Mouse (Mus musculus) right cerebral cortex, adult 18-20 months (tissue): Measurements from ENCODE around the gene Palld.

Experiments used
- DNase-seq: peaks from one replicate; pipeline ENCODE4 v3.0.0; 2022; ENCODE audit warnings: mixed read lengths

Palld gene

DNA sequence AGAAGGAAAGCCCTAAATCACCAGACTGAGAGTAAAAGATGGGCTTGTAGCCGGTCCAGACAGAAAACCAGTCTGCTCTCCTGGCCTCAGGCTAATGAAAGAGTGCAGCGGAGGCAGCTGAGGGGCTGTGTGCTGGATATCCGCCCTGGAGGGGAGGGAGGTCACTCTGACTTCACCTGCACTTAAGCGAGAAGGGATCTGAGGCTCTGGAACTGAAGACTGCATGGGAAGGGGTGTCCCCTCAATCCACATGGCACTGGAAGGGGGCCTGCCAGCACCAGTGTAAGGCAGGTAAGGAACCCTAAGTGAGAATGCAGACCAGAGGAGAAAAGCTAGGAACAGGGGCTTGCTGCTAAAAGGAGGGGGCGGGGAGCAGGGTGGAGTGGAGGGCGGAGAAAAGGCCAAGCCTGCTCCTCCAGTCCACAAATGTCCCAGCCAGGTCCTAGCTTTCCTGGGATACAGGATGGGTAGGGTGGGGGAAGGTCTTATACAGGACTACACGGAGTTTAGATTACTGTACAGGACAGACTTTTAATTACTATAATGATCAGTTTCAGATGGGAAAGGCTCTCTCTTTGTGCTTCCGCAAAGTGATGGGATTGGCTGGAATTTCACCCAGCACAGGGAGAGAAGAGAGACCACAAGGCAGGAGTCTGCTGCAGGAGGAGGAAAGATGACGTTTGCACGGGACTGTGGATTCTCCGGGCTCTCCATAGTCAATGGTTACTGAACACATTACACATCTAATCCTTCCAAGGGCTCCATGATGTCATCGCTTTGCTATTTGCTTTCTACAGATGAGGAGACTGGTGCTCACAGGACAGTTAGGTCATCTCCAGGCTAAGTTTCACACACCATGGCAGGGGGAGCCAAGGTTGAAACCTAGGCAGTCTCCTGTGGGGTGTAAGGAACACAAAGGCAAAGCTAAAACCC is 278.7 kb downstream of the Palld start:
- DNase-seq, result no peak

DNA sequence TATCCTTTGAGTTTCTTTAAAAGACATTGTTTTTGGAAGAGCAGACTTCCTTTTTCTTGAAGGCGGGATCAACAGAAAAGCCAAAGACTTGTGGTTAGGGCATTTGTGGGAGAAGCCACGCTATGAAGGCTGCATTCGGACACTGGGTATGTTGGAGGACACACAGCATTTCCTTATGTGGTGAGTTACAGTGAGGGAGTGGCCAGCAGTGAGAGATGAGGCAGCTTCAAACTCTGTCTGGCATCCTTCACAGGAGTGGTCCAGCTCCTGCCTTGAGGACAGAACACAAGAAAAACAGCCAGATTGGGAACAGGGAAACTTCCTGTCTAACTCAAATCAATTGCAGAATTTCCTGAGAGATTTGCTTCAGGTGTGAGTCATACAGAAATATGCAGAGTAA is 281.2 kb downstream of the Palld start:
- no peak for DNase-seq

GRCm38 (mm10) chr8:61617651-61618050 is 284.8 kb downstream of the Palld start:
- no peak for DNase-seq

- DNase-seq, result no peak
Measured at GRCm38 (mm10) chr8:61617049-61617448, 285.4 kb downstream of the Palld start.

GRCm38 (mm10) chr8:61615711-61616697 is 286.5 kb downstream of the Palld start:
- no peak for DNase-seq

GRCm38 (mm10) chr8:61611741-61612140 is 290.7 kb downstream of the Palld start:
- no peak for DNase-seq

- DNase-seq, result no peak
Measured at GRCm38 (mm10) chr8:61611077-61611476, 291.4 kb downstream of the Palld start.

DNA sequence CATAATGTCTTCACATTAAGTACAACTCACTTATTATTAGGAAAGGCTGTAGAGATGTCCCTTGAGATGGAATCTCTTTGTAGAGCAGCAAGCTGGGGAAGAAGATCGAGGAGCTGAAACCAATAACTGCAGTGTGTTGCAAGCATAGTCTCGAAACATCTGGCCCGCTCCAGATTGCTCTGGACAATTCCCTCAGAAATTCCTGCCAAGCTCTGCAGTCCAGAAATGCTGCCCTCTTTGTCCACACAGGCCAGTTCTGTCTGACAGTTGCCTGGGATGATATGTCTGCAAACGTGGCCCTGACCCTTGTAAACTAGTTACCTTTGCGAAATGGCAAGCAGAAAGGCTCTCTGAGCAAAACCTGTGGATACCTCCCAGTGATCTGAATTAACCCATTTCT is 291.9 kb downstream of the Palld start:
- no peak for DNase-seq

DNA sequence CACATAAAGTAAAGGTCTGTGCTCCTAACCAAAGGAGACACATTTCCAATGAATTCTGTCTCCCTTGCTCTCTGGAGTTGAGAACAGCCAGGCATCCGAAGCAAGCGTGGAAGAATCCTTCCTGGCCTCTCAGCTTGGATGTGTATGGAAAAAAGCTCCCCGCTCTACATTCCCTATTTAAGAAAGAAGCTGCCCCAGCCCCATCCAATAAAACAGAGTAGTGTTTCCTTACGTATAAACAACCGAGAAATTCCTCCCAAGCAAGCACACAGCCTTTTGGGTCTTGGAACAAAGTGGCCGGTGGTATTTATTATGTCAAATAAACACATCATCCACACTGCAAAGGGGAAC is 295.1 kb downstream of the Palld start:
- no peak for DNase-seq

DNA sequence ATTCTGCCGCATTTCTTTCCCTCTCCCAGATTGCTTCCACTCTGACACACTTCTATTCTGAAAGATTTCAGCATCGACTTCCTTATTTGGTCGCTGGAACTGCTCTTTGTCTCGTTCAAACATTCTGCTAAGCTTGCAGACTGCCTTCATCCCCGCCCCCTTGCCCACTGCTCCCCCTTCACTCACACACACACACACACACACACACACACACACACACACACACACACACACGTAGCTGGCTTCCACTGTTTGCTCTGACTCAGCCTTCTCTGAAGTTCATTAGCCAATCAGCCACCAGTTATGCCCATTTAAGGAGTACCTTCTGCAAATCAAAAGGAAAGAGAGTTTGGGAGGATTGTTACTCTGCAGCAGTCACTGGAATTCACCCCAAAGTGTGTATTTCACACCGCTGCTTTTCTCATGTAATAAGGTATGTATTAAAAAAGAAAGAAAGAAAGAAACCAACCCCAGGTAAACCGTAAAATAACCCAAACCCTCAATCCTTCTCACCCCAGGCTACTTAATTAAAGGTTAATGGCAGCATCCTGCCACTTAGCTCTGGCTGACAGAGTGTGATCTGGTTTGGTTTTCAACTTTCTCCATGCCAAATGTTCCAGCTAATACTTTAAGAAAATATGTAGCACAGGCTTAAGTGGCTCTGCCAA is 295.6 kb downstream of the Palld start:
- DNase-seq, result peak; percentile 53

DNA sequence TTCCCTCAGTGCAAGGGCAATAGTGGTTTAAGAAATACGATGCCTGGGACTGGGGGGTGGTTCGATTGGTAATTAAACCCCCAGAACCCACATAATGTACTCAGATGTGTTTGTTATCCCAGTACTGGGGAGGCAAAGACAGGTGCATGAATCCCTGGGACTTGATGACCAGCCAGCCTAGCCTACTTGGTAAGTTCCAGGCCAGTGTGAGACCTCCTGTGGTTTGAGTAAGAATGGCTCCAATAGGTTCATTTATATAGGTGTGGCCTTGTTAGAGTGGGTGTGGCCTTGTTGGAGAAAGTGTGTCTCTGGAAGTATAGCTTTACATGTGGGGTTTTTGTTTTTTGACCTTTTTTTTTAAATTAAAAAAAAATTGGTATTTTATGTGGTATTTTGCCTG is 297.6 kb downstream of the Palld start:
- DNase-seq, result no peak

DNA sequence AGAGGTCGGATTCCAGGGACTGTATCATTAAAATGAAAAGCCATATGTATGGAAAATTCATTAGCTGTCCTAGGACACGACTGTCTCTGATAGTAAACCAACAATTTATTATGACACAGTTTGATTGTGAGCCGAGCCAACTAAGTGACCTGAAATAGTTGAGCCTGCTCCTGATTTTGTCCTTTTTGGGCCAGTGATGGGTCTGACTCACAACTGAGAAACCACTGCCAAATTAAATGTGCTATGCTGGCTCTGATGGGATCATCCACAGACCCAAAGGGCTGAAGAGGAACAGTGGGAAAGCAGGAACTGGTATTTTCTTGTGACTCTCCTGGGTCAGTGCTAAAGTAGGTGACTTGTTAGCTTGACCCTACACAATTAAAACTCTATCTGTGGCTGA is 305.6 kb downstream of the Palld start:
- DNase-seq, result no peak

DNA sequence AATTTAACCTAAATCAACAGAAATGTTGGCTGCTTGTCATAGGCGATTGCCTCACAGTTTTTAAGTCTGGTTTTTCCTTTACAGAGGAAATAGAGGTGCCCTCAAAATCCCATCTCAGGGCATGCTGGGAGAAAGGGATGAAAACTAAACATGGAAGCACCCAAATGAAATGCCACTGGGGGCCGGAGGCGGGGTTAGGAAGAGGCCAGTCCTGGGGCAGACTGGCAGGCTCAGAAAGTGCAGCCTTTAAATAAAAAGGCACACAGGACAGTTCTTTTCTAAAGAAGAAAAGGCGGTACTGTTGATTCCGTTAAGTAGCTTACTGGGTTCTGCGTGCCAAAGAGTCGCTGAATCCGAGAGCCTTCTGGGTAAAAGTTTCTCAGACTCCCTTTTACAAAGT is 311.0 kb downstream of the Palld start:
- DNase-seq, result no peak

GRCm38 (mm10) chr8:61590551-61591431 is 311.7 kb downstream of the Palld start:
- peak; percentile 35 for DNase-seq

DNA sequence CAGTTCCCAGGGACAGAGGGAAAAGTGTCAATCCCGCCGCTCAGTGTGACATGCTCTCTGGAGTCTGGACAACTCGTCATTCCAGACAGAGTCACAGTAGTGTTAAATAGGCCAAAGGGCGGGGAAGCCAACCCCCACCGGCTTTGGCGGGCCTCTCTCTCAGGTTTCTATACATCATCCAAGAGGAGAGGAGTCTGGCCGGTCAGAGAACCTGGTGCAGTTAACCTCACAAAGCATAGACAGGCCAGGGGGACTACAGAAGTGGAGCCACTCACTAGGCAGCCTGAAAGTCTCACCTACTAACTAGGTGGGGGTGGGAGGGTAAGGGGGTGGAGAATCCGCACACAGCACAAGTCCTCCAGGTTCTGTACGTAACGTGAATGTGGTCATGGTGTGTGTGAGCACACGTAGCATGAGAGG is 312.5 kb downstream of the Palld start:
- no peak for DNase-seq

- DNase-seq, result no peak
Measured at GRCm38 (mm10) chr8:61588336-61588735, 314.2 kb downstream of the Palld start.

DNA sequence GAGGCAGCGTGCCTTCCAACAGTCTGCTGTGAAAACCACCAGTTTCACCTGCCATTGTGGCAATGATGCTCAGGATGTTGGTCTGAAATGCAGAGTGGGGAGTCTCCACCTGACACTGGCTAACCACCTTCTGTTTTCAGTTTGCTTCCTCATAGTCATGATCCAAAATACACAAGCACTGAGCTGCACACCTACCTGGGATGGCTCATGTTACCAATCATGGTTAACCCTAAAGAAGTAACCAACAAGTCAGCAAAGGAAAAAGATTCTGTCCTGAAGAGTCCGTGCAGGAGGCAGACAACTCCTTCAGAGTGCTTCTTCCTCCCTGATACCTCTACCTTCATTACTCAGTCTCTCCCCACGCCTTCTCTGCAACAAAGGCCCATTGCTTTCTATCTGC is 314.8 kb downstream of the Palld start:
- DNase-seq, result no peak

GRCm38 (mm10) chr8:61586529-61586928 is 316.0 kb downstream of the Palld start:
- DNase-seq, result no peak

DNA sequence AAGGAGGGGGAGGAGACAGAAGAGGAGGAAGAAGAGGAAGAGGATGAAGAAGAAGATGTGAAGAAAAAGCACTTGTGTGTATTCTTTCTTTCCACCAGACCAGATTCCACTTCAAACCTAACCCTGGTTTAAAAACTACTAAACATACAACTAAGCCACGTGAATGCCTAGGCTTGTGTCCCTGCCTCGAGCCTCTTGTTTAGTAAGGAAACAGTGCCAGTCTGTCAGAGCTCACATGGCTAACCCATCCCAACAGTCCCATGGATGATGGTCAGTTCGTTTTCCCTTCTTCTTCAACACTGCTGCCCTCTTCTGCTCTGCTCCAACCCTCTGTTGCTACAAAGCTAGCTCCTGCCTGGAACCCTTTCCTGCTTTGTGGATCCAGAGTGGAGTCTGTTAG is 316.7 kb downstream of the Palld start:
- DNase-seq, result no peak

DNA sequence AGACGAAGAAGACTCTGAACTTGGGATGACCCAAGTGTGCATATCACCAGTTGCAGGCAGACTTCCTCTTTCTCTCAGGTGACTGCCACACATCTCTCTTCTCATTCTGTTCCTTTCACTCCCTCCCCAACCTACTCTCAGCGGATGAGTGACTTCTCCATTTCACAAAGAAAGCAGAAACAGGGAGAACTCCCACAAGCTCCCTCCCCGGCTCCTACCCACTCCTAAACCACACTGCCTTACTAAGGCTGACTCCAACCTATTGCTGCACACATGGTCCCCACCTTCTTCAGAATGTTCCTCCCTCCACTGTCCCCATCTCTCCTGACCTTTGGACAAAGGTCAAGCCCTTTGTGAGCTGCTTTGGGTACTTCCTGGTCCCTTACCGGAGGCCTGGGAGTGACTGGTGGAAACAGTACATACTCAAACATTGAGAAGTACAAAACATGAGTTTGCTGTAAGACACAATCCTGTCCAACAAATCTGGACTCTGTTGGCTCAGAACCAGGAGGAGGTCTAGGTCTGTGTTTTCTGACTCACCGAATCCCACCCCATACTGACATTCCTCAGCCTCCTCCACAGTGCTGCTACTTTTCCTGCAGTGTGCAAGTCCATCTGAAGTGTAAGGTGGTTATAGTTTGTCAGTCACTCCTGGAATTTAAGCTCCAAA is 317.6 kb downstream of the Palld start:
- no peak for DNase-seq

DNA sequence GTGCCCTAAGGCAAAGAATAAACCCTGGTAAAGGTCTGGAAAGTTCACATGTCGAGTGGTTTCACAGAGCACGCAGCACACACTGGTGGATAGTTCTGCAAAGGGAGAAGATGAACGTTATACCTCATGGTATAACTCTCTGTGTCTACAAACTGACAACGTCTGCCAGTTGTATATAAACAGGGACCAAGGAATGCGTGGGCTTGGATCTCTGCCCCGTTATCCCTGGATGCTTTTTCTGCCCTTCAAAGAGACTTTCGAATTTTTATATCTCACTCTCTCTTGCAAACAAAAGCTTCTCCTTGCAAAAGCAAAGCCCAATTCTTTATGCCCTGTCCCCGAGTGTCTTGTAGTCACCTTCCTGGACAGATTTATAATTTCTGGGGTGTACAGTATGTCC is 319.9 kb downstream of the Palld start:
- DNase-seq, result no peak

DNA sequence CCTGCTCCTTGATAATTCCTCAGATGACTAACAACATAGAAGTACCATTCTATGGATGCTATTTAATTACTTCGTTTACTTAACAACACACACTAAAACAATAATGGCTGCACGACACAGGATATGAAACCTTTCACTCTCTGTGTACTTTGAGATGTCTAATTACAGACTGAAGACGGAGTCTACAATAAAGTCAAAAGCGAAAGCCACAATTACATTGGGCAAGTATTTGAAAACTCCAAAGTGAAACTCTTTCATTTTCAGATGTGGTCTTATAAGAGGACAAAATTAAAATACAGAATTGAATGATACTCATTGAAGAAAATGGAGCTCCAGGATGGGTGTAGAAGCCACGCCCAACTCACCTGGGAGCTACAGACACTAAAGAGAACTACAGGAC is 321.2 kb downstream of the Palld start:
- no peak for DNase-seq
